Mouse (Mus musculus) granulocyte monocyte progenitor cell, adult 5-6 weeks (primary cell): ENCODE data around the gene Cd59a. TPM values are rescaled to one million over a fixed set of nuclear protein-coding genes. Genes with fewer than 3 reads are reported as not detected.
"Not testable (repeated sequence)": the region's sequence is repeated elsewhere in the genome, so short reads cannot be mapped to it uniquely, and the experiment has no call there.

ENCODE experiments used
- ATAC-seq: replicated peaks from 2 replicates; pipeline ENCODE4 v1.8.0; 2016; ENCODE audit warnings: mild to moderate bottlenecking, moderate TSS enrichment, inconsistent platforms; ENCODE audit not compliant: poor library complexity, severe bottlenecking
- total RNA-seq, 2 experiments: library from RNA; stranded (forward) in 1 of 2; stranded (reverse) in 1 of 2; fragments of 200-712, 200-1000 nt in 1 of 2; fragments of >200 nt in 1 of 2; fragmentation: Nextera tagmentation in 1 of 2; gene quantifications; 2 replicates each; pipeline ENCODE4 v1.2.3; 2014 to 2017

Cd59a gene
- total RNA-seq (2014; fragmentation: Nextera tagmentation): 0.26 and 1.1 TPM in 2 replicates
- total RNA-seq (2017): 0.88 and 1.2 TPM in 2 replicates

DNA sequence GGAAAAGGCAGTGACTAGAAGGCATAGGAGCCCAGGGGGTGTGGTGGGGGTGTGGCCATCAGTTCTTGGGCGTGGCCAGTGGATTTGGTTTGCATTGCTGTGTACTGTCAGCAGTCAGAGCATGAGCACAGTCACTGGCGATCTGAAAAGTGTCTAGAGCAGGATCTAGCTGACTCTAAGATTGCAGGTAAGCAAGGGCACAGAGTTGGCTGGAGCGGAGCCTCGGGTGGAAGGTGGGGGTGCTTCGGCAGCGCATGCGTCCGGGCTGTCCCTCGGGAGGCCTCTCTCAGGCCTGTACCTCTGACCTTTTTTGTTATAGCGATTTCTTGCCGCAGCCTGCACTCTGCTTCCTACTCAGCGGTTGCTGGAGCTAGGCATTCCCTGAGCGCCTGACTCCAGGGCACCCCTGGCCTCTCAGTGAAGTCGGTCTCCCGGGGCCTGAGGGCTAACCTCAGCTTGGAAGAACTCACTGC lies at the start of gene Cd59a:
TSS of gene Cd59a (plus strand) at position 61 of the 473 bp plus-strand sequence.
- ATAC-seq: peak; percentile 93

DNA sequence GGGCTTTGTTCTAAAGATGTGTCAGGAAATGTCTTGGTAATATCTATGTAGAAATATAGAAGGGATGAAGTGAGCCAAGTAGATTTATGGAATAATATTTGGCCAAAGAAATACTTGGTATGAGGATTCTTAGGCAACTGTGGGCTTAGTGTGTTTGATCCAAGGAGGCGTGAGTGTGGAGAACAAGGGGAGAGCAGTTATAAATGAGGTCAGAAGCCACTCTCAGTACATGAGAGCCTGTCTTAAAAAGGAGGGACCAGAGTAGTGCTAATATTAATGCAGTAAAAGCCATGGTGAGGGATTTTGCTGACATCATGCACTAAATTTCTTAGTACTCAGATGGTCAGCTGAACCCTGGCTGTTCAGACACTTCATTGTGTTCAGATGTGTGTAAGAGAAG lies 37.2 kb upstream of the Cd59a start:
- ATAC-seq: no peak

DNA sequence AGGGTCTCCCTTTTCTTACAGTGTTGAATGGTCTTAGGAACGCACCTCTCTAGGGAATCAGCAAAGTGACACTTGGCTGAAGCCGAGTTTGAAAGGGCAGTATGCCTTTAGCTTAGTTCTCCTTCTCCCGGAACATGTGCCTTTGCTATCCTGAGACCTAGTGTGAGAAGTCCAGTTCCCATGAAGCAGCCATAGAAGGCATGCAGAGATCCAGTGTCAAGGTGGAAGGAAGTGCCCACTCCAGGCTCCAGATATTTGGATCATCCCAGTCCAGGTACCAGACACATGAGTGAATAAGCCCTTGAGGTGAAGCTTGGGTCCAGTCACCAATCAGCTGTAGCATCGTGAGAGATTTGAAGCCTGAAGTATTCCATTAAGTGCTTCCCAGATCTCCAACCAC lies 36.6 kb upstream of the Cd59a start:
- no peak for ATAC-seq

DNA sequence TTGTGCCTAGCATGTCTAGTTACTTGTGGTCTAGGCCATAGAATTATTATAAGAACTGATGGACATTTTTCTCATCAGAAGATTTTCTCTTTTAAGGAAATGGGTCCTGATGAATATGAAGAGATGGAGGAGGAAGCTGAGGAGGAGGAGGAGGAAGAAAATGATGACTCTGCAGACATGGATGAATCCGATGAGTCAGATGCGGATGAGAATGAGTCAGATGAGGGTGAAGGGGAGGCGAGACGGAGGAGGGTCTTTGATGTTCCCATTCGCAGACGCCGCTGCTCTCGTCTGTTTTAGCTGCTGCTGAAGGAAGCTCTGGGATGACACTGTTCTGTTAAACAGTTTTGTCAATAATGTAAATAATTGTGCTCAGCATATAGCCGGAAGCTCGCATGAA lies 35.8 kb upstream of the Cd59a start:
- no peak for ATAC-seq

DNA sequence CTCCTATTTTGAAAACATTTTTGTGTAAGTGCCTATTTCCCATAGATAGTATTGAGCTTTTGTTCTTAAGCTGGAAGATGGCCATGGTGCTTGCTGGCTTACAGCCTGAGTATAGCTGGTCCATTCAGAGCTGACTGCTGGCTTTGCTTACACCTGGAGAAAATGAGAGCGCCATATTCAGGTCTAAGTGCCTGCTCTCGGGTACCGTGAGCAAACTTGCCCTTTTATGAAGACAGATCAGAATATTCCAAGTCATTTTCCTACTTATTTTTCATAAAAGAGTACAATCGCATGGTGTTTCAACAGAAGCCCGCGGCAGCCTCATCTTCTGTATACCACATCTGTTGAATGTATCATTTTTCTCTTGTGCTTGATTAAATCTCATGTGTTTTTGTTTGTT lies 34.6 kb upstream of the Cd59a start:
- no peak for ATAC-seq

DNA sequence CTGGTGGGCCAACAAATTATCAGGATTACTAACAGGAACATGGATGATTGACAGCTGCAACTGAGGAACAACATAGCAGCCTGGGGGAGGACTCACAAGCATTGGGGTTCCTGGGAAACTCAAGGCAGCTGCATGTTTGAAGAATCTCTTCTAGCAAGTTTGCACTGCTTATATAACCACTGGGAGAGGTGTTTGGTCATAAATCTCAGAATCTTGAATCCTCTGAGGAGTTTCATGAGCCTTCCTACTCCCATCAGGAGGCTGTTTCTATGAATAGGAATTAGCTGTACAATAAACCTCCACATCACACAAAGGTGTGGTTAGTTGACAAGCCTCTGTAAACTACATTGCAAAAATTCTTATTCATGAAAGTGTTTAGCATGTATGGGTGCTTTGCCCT lies 32.9 kb upstream of the Cd59a start:
- ATAC-seq: no peak

DNA sequence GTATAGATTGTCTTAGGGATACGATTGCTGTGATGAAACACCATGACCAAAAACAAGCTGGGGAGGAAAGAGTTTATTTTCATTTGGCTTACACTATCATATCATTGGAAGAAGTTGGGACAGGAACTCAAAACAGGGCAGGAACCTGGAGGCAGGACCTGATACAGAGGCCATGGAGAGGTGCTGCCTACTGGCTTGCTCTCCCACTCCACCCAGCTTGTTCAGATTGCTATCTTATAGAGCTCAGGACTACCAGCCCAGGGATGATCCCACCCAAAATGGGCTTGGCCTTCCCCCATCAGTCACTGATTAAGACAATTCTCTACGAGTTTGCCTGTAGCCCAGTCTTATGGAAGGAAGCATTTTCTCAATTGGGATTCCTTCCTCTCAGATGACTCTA lies 31.4 kb upstream of the Cd59a start:
- no peak for ATAC-seq

DNA sequence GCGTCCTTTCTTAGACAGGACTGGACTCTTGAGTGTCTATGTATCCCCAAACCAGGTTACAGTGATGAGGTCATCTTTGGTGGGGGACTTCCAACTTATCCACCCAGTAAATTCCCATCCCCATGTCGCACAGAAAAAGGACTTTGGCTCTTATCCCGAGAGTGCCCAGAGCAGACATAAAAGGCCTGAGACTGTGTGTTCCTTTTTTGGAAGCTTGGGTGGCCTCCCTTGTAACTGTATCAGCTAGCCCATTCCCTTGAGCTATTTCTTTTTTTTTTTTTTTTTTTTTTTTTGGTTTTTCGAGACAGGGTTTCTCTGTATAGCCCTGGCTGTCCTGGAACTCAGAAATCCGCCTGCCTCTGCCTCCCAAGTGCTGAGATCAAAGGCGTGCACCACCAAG lies 30.1 kb upstream of the Cd59a start, which contains the start of gene Gm10912:
TSS of gene Gm10912 (plus strand) at position 301 of the 400 bp plus-strand sequence.
- not testable (repeated sequence) for ATAC-seq

DNA sequence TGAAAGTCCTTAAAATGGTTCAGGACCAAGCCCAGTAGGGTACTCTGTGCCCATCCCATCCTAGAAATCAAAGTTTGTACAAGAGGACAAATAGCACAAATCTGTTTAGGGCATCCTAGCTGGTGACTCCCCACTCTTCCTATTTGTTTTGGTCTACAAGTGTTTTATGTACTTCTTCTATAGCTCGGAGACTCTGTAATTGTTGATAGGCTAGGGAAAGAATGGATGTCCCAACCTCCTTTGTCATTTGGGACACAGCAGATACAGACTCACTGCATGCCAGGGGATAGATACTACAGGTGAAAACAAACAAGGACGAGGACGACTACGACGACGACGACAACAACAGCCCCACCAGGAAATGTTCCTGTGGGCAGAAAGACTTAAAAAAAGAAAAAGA lies 27.2 kb upstream of the Cd59a start, which contains the start of gene Gm10799:
TSS of gene Gm10799 (minus strand) at position 101 of the 400 bp plus-strand sequence.
- ATAC-seq: not testable (repeated sequence)

DNA sequence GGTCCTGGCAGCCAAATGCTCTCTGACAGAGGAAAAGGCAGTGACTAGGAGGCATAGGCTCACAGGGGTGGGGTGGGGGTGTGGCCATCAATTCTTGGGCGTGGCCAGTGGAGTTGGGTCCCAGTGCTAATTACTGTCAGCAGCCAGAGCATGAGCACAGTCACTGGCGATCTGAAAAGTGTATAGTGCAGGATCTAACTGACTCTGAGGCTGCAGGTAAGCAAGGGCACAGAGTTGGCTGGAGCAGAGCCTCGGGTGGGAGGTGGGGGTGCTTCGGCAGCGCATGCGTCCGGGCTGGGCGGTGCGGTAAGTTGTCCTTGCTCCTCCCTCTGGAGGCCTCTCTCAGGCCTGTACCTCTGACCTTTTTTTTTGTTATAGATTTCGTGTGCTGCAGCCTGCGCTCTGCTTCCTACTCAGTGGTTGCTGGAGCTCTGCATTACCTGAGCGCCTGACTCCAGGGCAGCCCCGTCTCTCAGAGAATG lies 25.9 kb upstream of the Cd59a start, which contains the start of gene Cd59b:
TSS of gene Cd59b (plus strand) at position 146 of the 482 bp plus-strand sequence.
- peak; percentile 97 for ATAC-seq

DNA sequence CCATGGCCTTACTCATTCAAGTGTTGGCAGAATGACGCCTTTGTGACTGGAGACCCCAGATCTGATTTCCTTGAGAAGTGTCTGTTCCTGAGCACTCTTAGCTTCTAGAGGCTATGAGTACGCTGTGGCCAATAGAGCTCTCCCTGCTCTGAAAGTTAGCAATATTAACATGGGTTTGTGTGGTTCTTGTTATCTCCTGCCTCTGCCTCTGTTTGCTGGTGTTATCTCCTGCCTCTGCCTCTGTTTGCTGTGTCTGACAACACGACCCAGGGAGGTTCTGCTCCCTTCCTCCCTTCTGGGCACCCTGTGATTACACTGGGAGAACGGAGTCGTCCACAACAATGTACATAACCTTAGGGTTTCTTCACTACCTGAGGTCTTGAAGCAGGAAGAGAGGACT lies 17.3 kb upstream of the Cd59a start:
- 0 out of 2 replicates have a peak, but pooled peaks have one; percentile 17 for ATAC-seq

DNA sequence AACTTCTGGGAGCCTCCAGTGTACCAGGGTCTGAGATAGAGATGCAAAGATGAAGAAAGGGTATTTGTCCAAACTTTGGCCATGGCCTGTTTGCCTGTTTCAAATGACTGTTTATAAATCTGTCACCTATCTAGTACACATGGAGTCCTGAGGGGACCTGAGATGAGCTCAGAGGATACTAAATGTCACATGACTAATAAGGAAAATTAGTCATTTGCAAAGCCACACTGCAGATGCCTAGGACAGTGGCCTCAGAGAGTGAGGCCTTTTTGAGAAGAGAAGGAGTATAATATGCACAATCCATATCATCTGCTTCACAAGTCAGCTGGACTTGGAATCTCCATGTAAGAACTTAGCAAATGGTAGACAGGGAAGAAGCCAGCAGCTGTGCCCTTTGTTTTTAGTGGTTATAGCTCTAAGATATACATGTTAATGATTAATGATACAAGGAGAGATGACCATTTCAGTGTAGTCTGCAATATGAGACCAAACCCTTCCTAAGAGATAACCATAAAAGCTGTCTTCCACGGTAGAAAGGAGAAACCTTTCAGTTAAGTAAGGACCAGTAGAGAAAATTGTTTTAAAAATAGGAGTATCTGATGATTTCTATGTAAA lies 14.1 kb upstream of the Cd59a start:
- not testable (repeated sequence) for ATAC-seq

DNA sequence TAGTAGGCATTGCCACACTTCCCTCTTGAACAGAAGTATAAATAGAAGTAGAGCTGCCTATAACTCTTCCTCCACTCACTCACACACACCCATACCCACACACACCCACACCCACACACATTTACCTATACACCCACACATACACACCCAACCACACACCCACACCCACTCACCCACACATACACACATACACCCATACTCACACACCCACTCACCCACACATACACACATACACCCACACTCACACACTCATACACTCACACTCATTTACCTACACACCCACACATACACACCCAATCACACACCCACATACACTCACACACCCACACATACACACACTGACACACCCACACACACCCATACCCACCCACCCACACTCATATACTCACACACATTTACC lies 13.1 kb upstream of the Cd59a start:
- no peak for ATAC-seq

DNA sequence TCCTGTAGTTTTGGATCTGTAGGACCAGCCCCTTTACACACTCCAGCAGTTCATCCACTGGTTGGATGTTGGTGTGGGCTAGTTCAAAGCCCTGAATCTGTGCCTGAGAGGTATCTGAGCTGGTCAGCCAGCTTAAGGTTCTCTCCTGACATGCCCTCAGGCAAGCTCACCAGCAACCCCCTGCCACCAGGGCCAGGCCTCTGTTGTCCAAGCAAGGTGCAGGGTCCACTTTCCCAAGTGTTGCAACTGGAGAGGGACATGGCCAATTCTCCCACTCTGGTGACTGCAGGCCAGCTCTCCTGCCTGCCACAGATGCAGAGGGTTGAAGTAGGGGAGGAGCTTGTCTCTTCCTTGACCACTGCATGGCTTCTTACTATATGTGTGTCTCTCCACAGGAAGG lies 11.6 kb upstream of the Cd59a start:
- not testable (repeated sequence) for ATAC-seq

DNA sequence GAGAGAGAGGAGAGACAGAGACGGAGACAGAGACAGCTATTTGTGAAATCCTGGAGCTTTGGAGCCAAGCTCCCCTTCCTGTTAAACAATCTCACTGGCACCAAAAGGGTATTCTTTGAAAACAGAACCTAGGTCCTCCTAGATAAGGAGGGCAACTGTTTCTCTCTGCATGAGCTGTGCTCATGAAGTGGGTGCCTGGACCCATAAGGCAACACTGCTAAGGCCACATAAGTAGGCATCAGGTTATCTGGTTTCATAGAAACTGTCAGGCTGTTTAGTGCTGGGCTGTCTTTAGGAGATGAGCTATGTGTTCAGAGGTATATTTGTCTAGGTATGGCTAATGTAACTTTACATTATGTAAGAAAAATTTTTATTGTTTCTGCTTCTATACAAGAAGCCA lies 8.0 kb upstream of the Cd59a start:
- not testable (repeated sequence) for ATAC-seq

DNA sequence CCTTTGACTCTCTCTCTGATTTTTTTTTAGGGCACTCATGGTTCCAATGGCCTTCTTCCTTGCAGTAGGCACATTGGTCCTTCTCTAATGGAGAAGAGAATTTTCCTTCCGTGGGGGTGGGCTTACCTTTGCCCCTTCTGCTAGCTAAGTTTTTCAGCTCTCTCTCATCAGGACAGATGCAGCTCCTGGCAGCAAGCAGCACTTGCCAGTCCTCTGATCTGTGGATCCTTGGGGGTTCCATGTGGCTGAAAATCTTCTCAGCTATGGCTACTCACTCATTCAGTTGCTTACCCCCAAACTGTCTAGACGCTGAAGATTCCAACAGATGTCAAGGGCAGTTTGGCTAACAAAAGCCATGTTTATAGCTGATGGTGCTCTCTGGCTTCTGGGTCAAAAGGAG lies 2.3 kb upstream of the Cd59a start:
- ATAC-seq: no peak

DNA sequence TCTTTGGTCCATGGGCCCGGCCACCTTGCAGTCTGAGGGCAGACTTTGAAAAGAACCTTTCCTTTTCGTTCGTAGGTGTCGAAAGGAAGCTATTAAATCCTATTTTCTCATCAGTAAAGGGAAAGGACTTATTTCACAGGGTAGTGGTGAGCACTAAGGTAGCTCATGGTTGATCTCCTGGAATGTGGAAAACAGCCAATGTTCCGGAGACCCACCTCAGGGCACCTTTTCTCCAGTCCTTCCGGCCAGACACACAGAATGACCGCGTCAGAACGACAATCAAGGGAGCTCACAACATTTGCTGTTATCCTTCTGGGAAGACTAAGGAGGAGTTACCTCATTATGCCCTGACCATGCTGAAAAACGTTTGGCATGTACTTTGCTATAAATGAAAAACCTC lies 655 bp downstream of the Cd59a start:
- no peak for ATAC-seq

DNA sequence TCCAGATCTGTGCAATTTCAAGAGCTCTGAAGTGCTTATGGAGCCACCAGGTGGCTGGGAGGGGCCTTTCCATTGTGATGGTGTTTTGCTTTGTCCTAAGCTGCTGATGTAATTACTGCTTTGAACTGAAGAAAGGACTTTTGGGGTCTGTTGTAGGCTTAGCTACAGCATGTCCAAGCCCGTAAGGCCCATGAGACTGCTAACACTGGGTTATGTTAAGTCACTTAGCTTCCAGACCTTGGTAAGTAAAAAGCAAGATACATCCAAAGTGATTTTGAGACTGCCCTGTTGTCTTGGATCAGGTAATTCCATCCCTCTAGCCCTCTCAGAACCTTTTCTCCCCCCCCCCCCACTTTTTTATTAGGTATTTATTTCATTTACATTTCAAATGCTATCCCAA lies 1.2 kb downstream of the Cd59a start:
- ATAC-seq: not testable (repeated sequence)

DNA sequence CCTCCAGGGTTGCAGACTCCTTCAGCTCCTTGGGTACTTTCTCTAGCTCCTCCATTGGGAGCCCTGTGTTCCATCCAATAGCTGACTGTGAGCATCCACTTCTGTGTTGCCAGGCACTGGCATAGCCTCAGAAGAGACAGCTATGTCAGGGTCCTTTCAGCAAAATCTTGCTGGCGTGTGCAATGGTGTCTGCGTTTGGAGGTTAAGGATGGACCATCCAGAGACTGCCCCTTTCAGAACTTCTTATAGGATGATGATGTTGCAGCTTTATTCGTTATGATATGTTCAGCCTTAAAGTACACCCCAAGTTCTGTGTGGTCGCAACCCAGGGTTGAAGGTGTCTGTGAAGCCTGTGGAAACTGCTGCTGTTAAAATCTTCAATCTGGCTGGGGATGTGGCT lies 1.8 kb downstream of the Cd59a start:
- ATAC-seq: not testable (repeated sequence)

DNA sequence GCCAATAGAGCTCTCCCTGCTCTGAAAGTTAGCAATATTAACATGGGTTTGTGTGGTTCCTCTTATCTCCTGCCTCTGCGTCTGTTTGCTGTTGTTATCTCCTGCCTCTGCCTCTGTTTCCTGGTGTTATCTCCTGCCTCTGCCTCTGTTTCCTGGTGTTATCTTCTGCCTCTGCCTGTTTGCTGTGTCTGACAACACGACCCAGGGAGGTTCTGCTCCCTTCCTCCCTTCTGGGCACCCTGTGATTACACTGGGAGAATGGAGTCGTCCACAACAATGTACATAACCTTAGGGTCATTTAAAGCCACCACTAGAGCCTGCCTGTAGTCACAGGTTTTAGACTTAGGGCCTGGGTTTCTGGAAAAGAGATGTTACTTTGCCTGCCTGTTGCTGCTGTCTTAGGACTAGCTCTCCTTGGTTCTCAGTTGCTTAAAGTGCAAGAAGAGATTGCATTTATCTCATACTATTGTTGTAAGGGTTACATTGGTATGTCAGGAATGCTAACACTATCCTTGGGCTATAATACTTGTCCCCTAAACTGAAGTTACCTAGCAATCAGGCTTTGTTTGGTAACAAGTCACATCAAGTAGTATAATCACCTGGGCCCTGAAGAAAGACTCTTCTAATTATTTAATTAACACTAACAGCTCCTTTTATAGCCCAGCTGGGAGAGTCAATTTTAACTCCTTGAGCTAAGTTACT lies 3.1 kb downstream of the Cd59a start:
- peak; percentile 44 for ATAC-seq

DNA sequence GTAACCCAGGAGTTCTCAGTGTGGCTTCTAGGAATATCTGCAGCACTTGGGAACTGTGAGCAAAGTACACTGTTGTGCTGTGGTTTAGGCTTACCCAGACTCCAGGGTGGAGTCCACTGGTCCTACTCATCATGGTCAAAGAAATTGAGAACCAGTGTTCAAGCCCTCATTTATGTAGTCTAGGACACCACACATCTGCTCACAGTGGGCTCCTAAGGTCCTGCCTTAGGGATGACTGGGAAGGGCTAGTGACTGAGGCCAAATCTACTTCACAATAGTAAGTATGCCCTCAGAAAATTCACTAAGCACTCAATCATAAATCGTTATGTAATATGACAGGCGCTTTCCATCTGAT lies 3.6 kb downstream of the Cd59a start:
- ATAC-seq: no peak

DNA sequence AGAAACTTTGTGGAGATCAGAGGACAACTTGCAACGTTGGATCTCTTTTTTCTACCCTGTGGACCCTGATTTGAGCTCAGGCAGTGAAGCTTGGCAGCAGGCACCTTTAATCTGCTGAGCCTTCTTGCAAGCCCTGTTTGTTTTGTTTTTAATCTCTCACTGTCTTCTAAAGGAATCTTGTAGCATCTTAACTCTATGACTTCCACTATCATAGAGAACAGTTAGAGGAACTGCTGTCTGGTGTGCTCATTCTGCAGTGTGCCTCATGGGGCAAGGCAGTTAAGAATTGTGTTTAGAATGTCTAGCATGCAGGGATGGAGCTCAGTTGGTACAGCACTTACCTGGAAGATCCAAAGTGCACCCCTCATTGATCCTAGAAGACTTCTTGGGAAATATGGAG lies 4.3 kb downstream of the Cd59a start:
- ATAC-seq: no peak
